Mouse (Mus musculus) T-helper 1 cell (primary cell): ENCODE results near the gene Aars2.

Experiments used
- in situ Hi-C: fragments of 300-600 bp; cut with MboI, MseI; formaldehyde crosslinking; loops from one replicate; pipeline ENCODE4 v1.15.1; 2025; ENCODE audit warnings: high pct_unique_total_duplicates

Aars2 gene

DNA sequence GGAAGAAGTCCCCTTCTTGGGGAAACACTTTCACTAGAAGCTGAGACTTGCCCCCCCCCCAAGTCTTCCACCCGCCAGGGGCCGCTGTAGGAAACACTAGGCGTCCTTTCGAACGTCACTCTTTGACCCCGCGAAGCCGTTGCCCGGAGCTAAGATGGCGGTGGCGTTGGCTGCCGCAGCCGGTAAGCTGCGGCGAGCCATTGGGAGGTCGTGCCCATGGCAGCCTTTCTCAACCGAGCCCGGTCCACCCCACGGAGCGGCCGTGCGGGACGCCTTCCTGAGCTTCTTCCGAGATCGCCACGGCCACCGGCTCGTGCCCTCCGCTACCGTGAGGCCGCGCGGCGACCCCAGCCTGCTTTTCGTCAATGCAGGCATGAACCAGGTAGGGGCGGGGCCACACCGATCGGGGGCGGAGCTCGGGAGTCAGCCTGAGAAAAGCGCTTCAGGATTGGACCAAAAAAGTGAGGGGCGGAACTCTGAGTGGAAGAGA, at the start of gene Aars2:
Gene Aars2, plus strand, starts transcription at position 142 of the 490 bp plus-strand sequence.
- in situ Hi-C loops: no loop called here

GRCm38 (mm10) chr17:45457487-45457886, 49.2 kb upstream of the Aars2 start:
- in situ Hi-C loops: no loop called here

DNA sequence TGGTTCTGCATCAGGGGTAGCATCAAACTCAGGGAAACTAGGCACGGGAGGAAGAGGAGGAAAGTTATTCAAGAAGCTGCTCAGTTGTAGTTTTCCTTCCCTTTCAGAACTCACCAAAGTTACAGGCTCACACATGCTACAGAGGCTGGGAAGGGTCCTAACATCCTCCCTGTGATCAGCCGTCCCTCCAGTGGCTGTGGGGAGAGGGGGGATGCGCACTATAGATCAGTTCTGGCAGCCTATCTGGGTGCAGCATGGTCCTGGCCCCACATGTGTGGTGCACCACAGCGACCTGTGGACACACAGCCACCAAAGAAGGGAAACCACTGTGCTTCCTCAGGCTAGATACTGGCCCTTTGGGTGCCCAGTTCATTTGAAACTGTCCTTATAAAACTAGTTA, 48.1 kb upstream of the Aars2 start:
- in situ Hi-C loops: no loop called here

- in situ Hi-C loops: no loop called here
Observed at GRCm38 (mm10) chr17:45459062-45459461, 47.6 kb upstream of the Aars2 start.

DNA sequence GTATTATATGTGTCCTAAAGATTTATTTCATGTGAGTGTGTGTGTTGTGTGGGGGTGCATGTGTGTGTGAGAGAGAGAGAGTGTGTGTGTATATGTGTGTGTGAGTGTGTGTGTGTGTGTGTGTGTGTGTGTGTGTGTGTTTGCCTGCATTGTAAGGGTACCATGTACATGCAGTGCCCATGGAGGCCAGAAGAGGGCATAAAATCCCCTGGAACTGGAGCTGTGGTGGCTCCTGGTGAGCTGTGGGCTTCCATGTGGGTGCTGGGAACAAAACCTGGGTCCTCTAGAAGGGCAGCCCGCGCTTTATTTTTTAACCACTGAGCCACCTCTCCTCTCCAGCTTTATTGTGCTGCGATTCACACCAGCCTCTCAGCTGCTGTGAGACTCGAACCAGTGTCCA, 44.1 kb upstream of the Aars2 start:
- in situ Hi-C loops: no loop called here

DNA sequence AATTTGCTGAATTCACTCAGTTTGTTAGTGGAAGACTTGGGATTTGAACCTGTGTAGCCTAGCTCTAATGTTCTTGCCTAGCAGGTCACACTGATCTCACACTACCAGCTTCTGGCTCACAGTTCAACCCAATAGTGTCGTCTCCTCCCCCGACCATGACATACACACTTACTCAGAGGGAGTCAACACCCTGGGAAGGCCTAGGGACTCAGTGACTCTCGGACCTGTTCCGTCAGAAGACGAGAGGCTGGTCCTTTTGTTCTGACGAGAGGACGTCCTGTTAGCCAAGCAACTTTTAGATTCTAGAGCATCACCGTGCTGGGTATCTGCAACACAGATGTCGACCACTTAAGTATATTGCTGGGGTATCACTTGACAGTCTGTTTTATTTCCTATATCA, 42.4 kb upstream of the Aars2 start:
- in situ Hi-C loops: no loop called here

DNA sequence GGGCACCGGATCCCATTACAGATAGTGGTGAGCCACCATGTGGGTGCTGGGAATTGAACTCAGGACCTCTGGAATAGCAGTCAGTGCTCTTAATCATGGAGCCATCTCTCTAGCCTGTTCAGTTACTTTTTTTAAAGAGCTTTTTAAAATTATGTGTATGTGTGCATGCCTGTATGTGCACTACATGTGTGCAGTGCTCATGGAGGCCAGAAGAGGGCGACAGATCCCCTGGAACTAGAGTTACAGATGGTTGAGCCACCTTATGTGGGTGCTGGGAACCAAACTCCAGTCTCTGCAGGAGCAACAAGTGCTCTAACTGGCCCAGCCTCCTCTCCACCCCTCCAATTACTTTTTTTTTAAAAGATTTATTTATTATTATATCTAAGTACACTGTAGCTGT, 39.9 kb upstream of the Aars2 start:
- in situ Hi-C loops: no loop called here

DNA sequence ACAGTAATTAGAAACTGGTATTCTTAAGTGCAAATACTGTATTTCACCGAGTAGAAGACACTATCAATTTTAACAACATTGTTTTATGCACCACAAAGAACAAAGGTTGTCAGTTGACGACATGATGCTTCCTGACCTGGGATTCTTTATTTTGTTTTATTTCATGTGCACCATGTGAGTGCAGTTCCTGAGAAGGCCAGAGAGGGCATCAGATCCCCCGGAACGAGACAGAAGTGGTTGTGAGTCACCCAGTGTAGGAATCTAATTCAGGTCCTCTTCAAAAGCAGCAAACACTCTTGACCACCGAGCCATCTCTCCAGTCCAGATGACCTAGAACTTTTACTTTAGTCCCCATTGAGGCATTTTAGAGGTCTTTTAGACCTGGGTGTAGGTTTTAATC, 38.3 kb upstream of the Aars2 start:
- in situ Hi-C loops: no loop called here

DNA sequence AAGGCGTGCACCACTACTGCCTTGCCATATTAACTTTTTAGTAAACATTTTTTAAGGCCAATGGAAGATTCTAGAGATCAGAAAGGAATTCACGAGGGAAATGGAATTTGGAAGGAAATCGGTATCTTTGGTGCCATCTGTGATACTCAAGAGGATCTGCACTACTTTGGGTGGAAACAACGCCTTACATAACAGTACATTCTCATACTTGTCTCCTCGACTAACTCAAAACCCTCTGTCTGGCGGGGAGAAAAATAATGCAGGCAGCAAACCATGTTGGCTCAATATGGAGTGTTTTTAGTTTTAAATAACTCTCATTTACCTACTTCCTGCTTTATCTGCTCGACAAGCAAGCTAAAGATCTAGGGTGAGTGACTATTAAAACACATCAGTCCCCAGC, 35.9 kb upstream of the Aars2 start:
- in situ Hi-C loops: no loop called here

DNA sequence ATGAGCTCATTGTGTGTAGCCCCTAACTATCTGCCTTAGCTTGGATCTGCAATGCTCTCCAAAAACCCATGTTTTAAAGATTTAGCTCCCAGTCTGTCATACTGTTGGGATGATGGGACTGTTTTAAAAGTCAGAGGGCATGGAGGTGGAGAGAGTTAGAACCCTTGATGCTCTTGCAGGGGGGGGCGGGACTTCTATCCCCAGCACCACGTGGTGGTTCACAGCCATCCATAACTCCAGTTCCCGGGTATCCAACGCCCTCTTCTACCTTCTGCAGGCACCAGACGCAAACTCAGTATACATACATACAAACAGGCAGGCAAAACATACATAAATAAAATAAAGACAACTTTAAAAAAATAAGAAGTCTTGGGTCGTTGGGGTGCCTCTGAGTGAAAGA, 33.0 kb upstream of the Aars2 start:
- in situ Hi-C loops: no loop called here

DNA sequence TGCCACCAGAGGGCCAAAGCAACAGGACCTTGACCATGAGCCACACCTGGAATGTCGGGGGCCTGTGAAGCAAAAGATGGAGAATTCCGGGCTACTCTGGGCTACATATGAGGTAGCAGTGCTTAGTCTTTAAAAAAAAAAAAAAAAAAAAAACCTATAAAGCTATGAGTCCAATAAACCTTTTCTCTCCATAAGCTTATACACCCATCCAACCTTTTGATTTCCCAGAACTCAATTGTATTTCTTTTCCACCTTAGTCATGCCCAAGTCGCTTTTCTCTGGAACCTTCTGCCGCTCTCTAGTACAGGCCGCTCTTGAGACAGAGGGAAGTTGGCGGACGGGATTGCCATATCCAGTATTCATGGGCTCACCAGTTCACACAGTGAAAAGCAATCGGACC, 32.5 kb upstream of the Aars2 start:
- in situ Hi-C loops: no loop called here

- in situ Hi-C loops: loop anchor here (5.0 kb wide), 1 partner anchor 77 kb away; no protein-coding TSS in a partner anchor
Observed at GRCm38 (mm10) chr17:45474669-45475465, 31.8 kb upstream of the Aars2 start, which contains the start of gene Spats1. TSS of gene Spats1 (minus strand) at chr17:45475415.

GRCm38 (mm10) chr17:45478234-45478825, 28.3 kb upstream of the Aars2 start:
- in situ Hi-C loops: loop anchor here (5.0 kb wide), 1 partner anchor 74 kb away; no protein-coding TSS in a partner anchor

DNA sequence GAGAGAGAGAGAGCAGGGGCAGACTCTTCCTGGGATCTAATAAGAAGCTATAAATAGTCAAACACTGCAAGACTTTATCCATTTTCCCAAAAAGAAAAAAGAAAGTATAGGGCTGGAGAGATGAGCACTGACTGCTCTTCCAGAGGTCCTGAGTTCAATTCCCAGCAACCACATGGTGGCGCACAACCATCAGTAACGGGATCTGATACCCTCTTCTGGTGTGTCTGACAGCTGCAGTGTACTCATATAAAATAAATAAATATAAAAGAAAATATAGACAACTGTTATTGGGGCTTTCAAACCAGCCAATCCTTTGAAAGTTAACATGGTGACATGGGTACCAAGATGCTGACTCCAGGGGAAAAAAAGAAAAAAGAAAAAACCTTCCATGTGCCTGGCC, 26.2 kb upstream of the Aars2 start:
- in situ Hi-C loops: no loop called here

- in situ Hi-C loops: no loop called here
Observed at GRCm38 (mm10) chr17:45485581-45485980, 21.1 kb upstream of the Aars2 start.

- in situ Hi-C loops: no loop called here
Observed at GRCm38 (mm10) chr17:45487216-45487615, 19.4 kb upstream of the Aars2 start.

DNA sequence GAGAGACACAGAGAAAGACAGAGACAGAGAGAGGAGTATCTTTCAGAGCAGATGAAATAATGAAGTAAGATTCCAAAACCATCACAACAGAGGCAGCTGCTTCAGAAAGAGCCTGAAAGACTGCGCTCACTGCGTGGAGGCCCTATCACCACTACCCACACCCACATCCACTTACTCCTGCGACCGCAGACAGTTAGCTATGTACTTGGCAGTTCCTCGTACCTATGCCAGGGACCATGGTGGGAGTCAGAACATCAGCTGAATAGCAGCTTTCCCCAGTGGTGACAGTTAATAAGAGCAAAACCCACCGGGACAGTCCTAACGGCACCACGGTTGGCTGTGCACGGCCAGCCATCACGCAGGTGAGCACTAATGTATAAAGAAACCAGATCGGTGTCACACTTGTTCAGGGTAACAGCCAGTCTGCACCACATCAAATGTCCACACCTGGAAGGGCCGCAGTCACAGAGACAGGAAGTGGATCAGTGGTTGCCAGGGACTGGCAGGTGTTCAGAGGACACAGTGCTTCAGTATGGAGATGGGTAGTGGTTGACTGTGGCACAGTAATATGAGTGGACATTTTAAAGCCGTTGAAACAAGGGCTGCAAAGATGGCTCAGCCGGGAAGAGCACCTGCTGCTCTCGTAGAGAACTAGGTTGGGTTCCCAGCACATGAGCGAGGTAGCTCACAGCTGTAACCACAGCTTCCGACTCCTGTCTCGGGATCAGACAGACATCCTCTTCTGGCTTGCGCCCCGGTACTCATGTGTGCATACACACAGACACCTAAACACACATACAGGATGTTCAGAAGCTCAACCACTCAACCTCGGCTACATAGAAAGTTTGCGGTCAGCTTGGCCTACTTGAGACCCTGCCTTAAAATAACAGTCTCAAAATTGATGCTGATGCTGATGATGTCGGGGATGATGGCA, 18.1 kb upstream of the Aars2 start:
- in situ Hi-C loops: no loop called here

DNA sequence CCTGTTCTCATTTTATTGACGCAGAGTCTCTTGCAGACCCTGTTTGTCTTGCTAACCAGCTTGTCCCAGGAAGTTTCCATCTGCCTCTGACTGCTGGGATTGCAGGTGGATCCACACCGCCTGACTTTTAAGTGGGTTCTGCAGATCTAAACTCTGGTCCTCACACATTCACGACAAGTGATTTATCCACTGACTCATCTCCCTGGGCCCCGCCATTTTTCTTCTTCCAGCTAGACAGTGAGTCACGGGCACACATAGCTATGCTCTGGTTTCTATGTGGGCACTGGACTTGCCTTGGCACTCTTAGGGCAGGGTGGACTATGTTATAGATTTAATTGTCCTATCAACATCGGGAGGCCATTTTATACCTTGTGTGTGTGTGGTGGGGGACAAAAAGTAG, 16.9 kb upstream of the Aars2 start:
- in situ Hi-C loops: no loop called here

- in situ Hi-C loops: no loop called here
Observed at GRCm38 (mm10) chr17:45490532-45491154, 16.0 kb upstream of the Aars2 start.

DNA sequence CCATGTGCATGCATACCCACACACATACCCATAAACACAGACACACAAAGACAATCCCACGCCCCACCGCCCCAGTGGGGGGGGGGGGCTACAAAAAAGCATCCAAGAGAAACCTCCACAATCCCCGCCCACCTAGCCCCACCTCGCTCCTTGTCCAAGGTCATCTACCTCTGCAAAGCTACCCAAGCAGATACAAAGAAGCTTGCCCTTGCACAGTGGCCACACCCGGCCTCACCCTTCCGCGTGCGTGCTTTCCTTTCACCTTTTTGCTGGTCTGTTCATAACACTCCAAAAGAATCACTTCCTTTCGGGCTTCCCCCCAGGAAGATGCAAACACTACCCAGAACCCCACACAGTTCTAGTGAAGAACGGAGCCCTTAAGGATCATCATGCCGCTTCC, 11.2 kb upstream of the Aars2 start:
- in situ Hi-C loops: no loop called here

GRCm38 (mm10) chr17:45498397-45498796, 8.2 kb upstream of the Aars2 start:
- in situ Hi-C loops: no loop called here

DNA sequence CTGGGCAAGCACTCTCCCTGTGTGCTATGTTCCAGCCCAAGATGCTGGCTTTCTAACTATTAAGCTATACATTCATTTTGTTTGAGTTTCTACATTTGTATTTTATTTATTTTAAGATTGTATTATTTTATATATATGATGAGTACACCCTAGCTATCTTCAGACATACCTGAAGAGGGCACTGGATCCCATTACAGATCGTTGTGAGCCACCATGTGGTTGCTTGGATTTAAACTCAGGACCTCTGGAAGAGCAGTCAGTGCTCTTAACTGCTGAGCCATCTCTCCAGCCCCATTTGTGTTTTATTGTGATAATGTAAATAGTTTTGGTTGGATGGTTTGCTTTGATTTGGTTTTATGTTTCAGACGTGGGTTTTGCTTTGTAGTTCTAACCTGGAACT, 7.1 kb upstream of the Aars2 start:
- in situ Hi-C loops: no loop called here
